In the genomic region with DNA sequence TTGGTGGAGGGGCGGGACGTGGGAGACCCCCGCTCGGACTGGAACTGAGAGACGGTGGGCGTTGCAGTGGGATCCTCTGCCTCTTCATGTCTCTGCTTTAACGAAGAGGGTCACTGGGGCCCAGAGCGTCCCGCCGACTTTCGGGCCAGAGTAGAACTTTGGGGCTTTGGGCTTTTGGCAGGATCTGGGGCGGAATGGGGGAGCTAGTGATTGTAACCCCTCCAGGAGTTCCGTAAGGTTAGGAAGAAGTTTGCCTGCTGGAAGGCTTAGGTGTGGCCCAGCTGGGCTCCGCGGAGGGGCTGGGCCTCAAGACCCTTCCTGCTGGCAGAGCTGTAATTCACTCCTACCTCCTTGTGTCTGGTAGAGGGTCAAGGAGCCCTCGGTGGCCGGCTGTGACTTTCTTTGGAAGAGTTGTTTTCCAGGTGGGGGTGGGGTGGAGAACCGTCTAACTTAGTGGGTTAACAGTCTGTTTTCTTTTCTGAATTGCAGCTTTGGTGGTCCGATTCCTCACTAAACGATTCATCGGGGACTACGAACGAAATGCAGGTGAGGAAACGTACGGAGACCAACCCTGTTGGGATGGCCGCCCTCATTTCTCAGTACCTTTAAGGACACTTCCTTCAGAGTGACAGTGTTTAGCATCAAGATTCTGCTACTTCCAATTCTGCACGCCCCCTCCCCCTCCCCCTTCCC, we compare ENCODE assay signal across 8 mouse cellular contexts. TPM values are rescaled to one million over a fixed set of nuclear protein-coding genes. Genes with fewer than 3 reads are reported as not detected.
A peak's percentile ranks its signal among the peaks of the same experiment; 100 is the strongest.
DNase-seq lines count a peak whose midpoint lies in the region; ATAC-seq and TF ChIP-seq lines count a peak whose summit lies in the region.

No protein-coding gene starts in this region.

- H3K9ac ChIP-seq in forebrain, embryonic 15.5 days (replicated peaks) = peak overlapping the region; percentile 88
- peak overlapping the region; percentile 53 for H3K9ac ChIP-seq in liver, embryonic 14.5 days (replicated peaks)

- peaks cover 38% of the 10 kb centered on the region for H3K4me1 ChIP-seq in forebrain, embryonic 15.5 days
- H3K4me1 ChIP-seq in liver, embryonic 14.5 days (replicated peaks; ENCODE audit: control insufficient read depth in 2 of 2, insufficient read depth in 2 of 2, low read length in 1 of 2) = peaks cover 3 to 17% of the 10 kb centered on the region in 2 experiments

- TF ChIP-seq EP300 in liver, embryonic 14.5 days (IDR thresholded peaks at IDR 0.05; ENCODE audit: low read depth) = no peak

- H3K36me3 ChIP-seq in forebrain, embryonic 15.5 days = no peaks in the 10 kb centered on the region
- no peaks in the 10 kb centered on the region for H3K36me3 ChIP-seq in liver, embryonic 14.5 days (replicated peaks; ENCODE audit: control insufficient read depth, insufficient read depth, low read depth)

- DNase-seq in kidney, adult 18-20 months = peak; percentile 39
- no peak for DNase-seq in kidney, adult 8-10 months
- DNase-seq in ZHBTc4 (ENCODE audit: low read depth, low spot score) (peak; percentile 34), MN1 (ENCODE audit: low spot score) (no peak)
- no peak for DNase-seq in liver, embryonic 14.5 days (ENCODE audit: low read depth in 3 of 3, low spot score in 3 of 3)
- no peak for DNase-seq in urinary bladder, postnatal 14 days (ENCODE audit: low spot score)
- no peak for DNase-seq in adrenal gland, postnatal 25 days

- no peak; the same call in 1 of the 2 replicates for ATAC-seq in forebrain, embryonic 15.5 days (replicated peaks)
- no peak for ATAC-seq in liver, embryonic 14.5 days (ENCODE audit: insufficient read depth)

- H3K27ac ChIP-seq in forebrain, embryonic 15.5 days (replicated peaks) = peak overlapping the region; percentile 74
- no peak overlapping the region for H3K27ac ChIP-seq in liver, embryonic 14.5 days

- H3K9me3 ChIP-seq in forebrain, embryonic 15.5 days = no peaks in the 10 kb centered on the region
- H3K9me3 ChIP-seq in liver, embryonic 14.5 days (ENCODE audit: control insufficient read depth, low read length) = no peaks in the 10 kb centered on the region

- TF ChIP-seq CTCF in liver, embryonic 14.5 days (IDR thresholded peaks at IDR 0.05; ENCODE audit: low read depth) = no peak

- H3K4me3 ChIP-seq in forebrain, embryonic 15.5 days = peak overlapping the region; percentile 92
- H3K4me3 ChIP-seq in liver, embryonic 14.5 days (ENCODE audit: insufficient read depth in 1 of 2, low read depth in 2 of 2, low read length in 2 of 2) = peak overlapping the region; percentile 66 to 71

- WGBS in forebrain, embryonic 15.5 days = under 1% methylated on average over 27 of the region's 27 CpGs
- 11% methylated on average over 27 of the region's 27 CpGs for WGBS in liver, embryonic 14.5 days (ENCODE audit: insufficient replicate concordance)

- peak overlapping the region; percentile 88 for H3K4me2 ChIP-seq in forebrain, embryonic 15.5 days (replicated peaks)
- peak overlapping the region; percentile 92 for H3K4me2 ChIP-seq in liver, embryonic 14.5 days (ENCODE audit: low read depth)

- no peaks in the 10 kb centered on the region for H3K27me3 ChIP-seq in forebrain, embryonic 15.5 days
- peaks cover 19% of the 10 kb centered on the region for H3K27me3 ChIP-seq in liver, embryonic 14.5 days (ENCODE audit: control insufficient read depth, insufficient read depth, low read length)

RNA-seq across cellular contexts. Expression of a gene that starts 0.7 kb away (rescaled TPM):
- polyA plus RNA-seq in forebrain, embryonic 15.5 days (2015; fragmentation: Nextera tagmentation; extraction: Ambion mirVana) = 30.9 TPM in 2 replicates
- 3.2 and 3.6 TPM in 2 replicates for polyA plus RNA-seq in liver, embryonic 14.5 days (2012; rRNA removed)
- polyA plus RNA-seq in liver, embryonic 14.5 days (2014; fragmentation: Nextera tagmentation; extraction: Ambion mirVana) = 2.3 and 3.0 TPM in 2 replicates
- 14.7 and 20.1 TPM in 2 replicates for total RNA-seq in adrenal gland, postnatal 25 days (2021)

Comparison
In these comparisons a context has a peak if more than half of its experiments do, and no peak if none do; other contexts are left out.
1. DNase-seq: peak in kidney, adult 18-20 months (single experiment) and ZHBTc4 (single experiment); none in kidney, adult 8-10 months (0 of 2), liver, embryonic 14.5 days (0 of 3), MN1 (single experiment), urinary bladder, postnatal 14 days (single experiment) and adrenal gland, postnatal 25 days (single experiment).